Mouse (Mus musculus) stomach, postnatal 0 days (tissue): ENCODE results near the gene Tmco4. TPM values are rescaled to one million over a fixed set of nuclear protein-coding genes. Genes with fewer than 3 reads are reported as not detected.

Experiments used
- ATAC-seq: fragments of 200-750 bp; cut with Nextera tagmentation; 2 replicates; pipeline ENCODE4 v1.8.0; 2017; ENCODE audit not compliant: low FRiP score, low TSS enrichment
- DNase-seq: peaks from one replicate; pipeline ENCODE4 v3.0.0-alpha.2; 2016; ENCODE audit warnings: low spot score
- H3K27ac ChIP-seq: fragments of 300-500 bp; sonication (generic); replicated peaks from 2 replicates; pipeline ENCODE4 v1.5.1; 2014; ENCODE audit warnings: mild to moderate bottlenecking, control low read depth
- H3K27me3 ChIP-seq: fragments of 300-500 bp; sonication (generic); 2 replicates; pipeline ENCODE4 v1.6.1; 2014; ENCODE audit warnings: low read length; ENCODE audit not compliant: control insufficient read depth, insufficient read depth
- H3K36me3 ChIP-seq: fragments of 300-500 bp; sonication (generic); 2 replicates; pipeline ENCODE4 v1.6.1; 2014; ENCODE audit warnings: low read length, mixed read lengths; ENCODE audit not compliant: control insufficient read depth, insufficient read depth
- H3K4me1 ChIP-seq: fragments of 300-500 bp; sonication (generic); replicated peaks from 2 replicates; pipeline ENCODE4 v1.6.1; 2014; ENCODE audit warnings: antibody characterized with exemption; ENCODE audit not compliant: control insufficient read depth, insufficient read depth
- H3K4me2 ChIP-seq: fragments of 300-500 bp; sonication (generic); replicated peaks from 2 replicates; pipeline ENCODE4 v1.6.1; 2014; ENCODE audit warnings: low read depth, mild to moderate bottlenecking, control low read depth, moderate library complexity
- H3K4me3 ChIP-seq: fragments of 300-500 bp; sonication (generic); 2 replicates; pipeline ENCODE4 v1.5.1; 2014; ENCODE audit warnings: low read depth, low read length, control low read depth
- H3K9ac ChIP-seq: fragments of 300-500 bp; sonication (generic); 2 replicates; pipeline ENCODE4 v1.6.1; 2014; ENCODE audit warnings: mild to moderate bottlenecking, low read length, control low read depth, mixed read lengths
- H3K9me3 ChIP-seq: fragments of 300-500 bp; sonication (generic); 2 replicates; pipeline ENCODE4 v1.6.1; 2016; ENCODE audit warnings: low read length; ENCODE audit not compliant: control insufficient read depth
- CTCF ChIP-seq: IDR thresholded peaks from 2 replicates; pipeline ENCODE4 v1.5.1; 2016; ENCODE audit warnings: antibody characterized with exemption, low read depth, mild to moderate bottlenecking, moderate library complexity
- EP300 ChIP-seq: optimal IDR thresholded peaks from 2 replicates; pipeline ENCODE3; 2016; ENCODE audit warnings: antibody characterized with exemption
- whole genome bisulfite sequencing: fragments of 180-500 bp; shearing (Covaris S2); extraction: QIAGEN DNeasy Blood & Tissue Kit; methylation state at CpG from one replicate; pipeline ENCODE4 v1.1.7; 2014; 5-methylcytosine and 5-hydroxymethylcytosine counted together
- polyA plus RNA-seq: library from polyadenylated mRNA; unstranded; fragments of >200 nt; fragmentation: Nextera tagmentation; extraction: Ambion mirVana; gene quantifications from 2 replicates; pipeline ENCODE4 v1.2.1, GENCODE M21; 2015

Gene Tmco4
- polyA plus RNA-seq, 1 experiment from 2014 or later: 10.8 TPM

GRCm38 (mm10) chr4:139043600-139043999 lies 70.9 kb downstream of the Tmco4 start:
- 81% methylated on average over 2 of the region's 2 CpGs for WGBS
- Histone ChIP-seq H3K9me3 (no peaks in the 10 kb centered on the region), H3K4me1 (no peaks in the 10 kb centered on the region), H3K27ac (no peak overlapping the region), H3K36me3 (no peaks in the 10 kb centered on the region), H3K9ac (no peak overlapping the region), H3K4me3 (no peak overlapping the region), H3K4me2 (no peak overlapping the region), H3K27me3 (no peaks in the 10 kb centered on the region)
- DNase-seq (no peak), ATAC-seq (no peak)
- no peak for TF ChIP-seq CTCF
- no peak for TF ChIP-seq EP300

- no peak overlapping the region for H3K9ac ChIP-seq
- no peak overlapping the region for H3K27ac ChIP-seq
- no peaks in the 10 kb centered on the region for H3K27me3 ChIP-seq
- 85% methylated on average over 5 of the region's 5 CpGs for WGBS
- no peak overlapping the region for H3K4me3 ChIP-seq
- no peak for ATAC-seq
- H3K4me2 ChIP-seq: no peak overlapping the region
- DNase-seq: no peak
- TF ChIP-seq EP300 (no peak), CTCF (no peak)
- no peaks in the 10 kb centered on the region for H3K36me3 ChIP-seq
- H3K9me3 ChIP-seq: no peaks in the 10 kb centered on the region
- H3K4me1 ChIP-seq: no peaks in the 10 kb centered on the region
Observed at GRCm38 (mm10) chr4:139044566-139044965, 71.9 kb downstream of the Tmco4 start.

- 79% methylated on average over 5 of the region's 5 CpGs for WGBS
- no peaks in the 10 kb centered on the region for H3K4me1 ChIP-seq
- H3K9me3 ChIP-seq: no peaks in the 10 kb centered on the region
- no peaks in the 10 kb centered on the region for H3K27me3 ChIP-seq
- H3K4me2 ChIP-seq: no peak overlapping the region
- no peak overlapping the region for H3K27ac ChIP-seq
- H3K36me3 ChIP-seq: no peaks in the 10 kb centered on the region
- ATAC-seq: no peak
- H3K9ac ChIP-seq: no peak overlapping the region
- no peak overlapping the region for H3K4me3 ChIP-seq
- TF ChIP-seq EP300 (no peak), CTCF (no peak)
- DNase-seq: no peak
Observed at GRCm38 (mm10) chr4:139046354-139046753, 73.7 kb downstream of the Tmco4 start.

GRCm38 (mm10) chr4:139048518-139048917 lies 75.8 kb downstream of the Tmco4 start:
- WGBS: 78% methylated on average over 6 of the region's 6 CpGs

GRCm38 (mm10) chr4:139052796-139053195 lies 80.1 kb downstream of the Tmco4 start:
- TF ChIP-seq EP300 (no peak), CTCF (no peak)
- DNase-seq (no peak), ATAC-seq (no peak)
- Histone ChIP-seq H3K4me1 (no peaks in the 10 kb centered on the region), H3K9ac (no peak overlapping the region), H3K4me2 (no peak overlapping the region), H3K36me3 (no peaks in the 10 kb centered on the region), H3K9me3 (no peaks in the 10 kb centered on the region), H3K27me3 (no peaks in the 10 kb centered on the region), H3K4me3 (no peak overlapping the region), H3K27ac (no peak overlapping the region)
- 71% methylated on average over 7 of the region's 7 CpGs for WGBS

More at GRCm38 (mm10) chr4:139048518-139048917, 75.8 kb downstream of the Tmco4 start:
- no peaks in the 10 kb centered on the region for H3K4me1 ChIP-seq
- no peaks in the 10 kb centered on the region for H3K36me3 ChIP-seq
- no peaks in the 10 kb centered on the region for H3K9me3 ChIP-seq
- no peaks in the 10 kb centered on the region for H3K27me3 ChIP-seq
- no peak overlapping the region for H3K27ac ChIP-seq
- no peak overlapping the region for H3K4me3 ChIP-seq
- H3K4me2 ChIP-seq: no peak overlapping the region
- DNase-seq (no peak), ATAC-seq (no peak)
- no peak overlapping the region for H3K9ac ChIP-seq
- TF ChIP-seq CTCF: no peak
- no peak for TF ChIP-seq EP300

GRCm38 (mm10) chr4:139053391-139053790 lies 80.7 kb downstream of the Tmco4 start:
- Histone ChIP-seq H3K27ac (no peak overlapping the region), H3K27me3 (no peaks in the 10 kb centered on the region), H3K36me3 (no peaks in the 10 kb centered on the region), H3K9me3 (no peaks in the 10 kb centered on the region), H3K9ac (no peak overlapping the region), H3K4me1 (no peaks in the 10 kb centered on the region), H3K4me2 (no peak overlapping the region), H3K4me3 (no peak overlapping the region)
- ATAC-seq: no peak
- WGBS: 51% methylated on average over 5 of the region's 5 CpGs
- no peak for DNase-seq
- TF ChIP-seq CTCF: no peak
- TF ChIP-seq EP300: no peak
